Mouse (Mus musculus) liver, embryonic 13.5 days (tissue): ENCODE data around the gene Kcnk1. TPM values are rescaled to one million over a fixed set of nuclear protein-coding genes. Genes with fewer than 3 reads are reported as not detected.

Experiments used
- ATAC-seq: fragments of 200-750 bp; cut with Nextera tagmentation; 2 replicates; pipeline ENCODE4 v1.8.0; 2017; ENCODE audit warnings: low read depth, mild to moderate bottlenecking, moderate number of reproducible peaks, moderate library complexity
- DNase-seq: peaks from one replicate; pipeline ENCODE4 v3.0.0; 2022
- H3K27ac ChIP-seq: fragments of 300-500 bp; sonication (generic); 2 replicates; pipeline ENCODE4 v1.5.1; 2015; ENCODE audit warnings: moderate library complexity, mild to moderate bottlenecking, inconsistent platforms
- H3K27me3 ChIP-seq: fragments of 300-500 bp; sonication (generic); 2 replicates; pipeline ENCODE4 v1.6.1; 2015; ENCODE audit warnings: mild to moderate bottlenecking, inconsistent platforms
- H3K36me3 ChIP-seq: fragments of 300-500 bp; sonication (generic); 2 replicates; pipeline ENCODE4 v1.6.1; 2015; ENCODE audit warnings: mild to moderate bottlenecking, inconsistent platforms
- H3K4me1 ChIP-seq: fragments of 300-500 bp; sonication (generic); replicated peaks from 2 replicates; pipeline ENCODE4 v1.6.1; 2015; ENCODE audit warnings: inconsistent platforms
- H3K4me2 ChIP-seq: fragments of 300-500 bp; sonication (generic); 2 replicates; pipeline ENCODE4 v1.6.1; 2015; ENCODE audit warnings: inconsistent platforms, mild to moderate bottlenecking, moderate library complexity
- H3K4me3 ChIP-seq: fragments of 300-500 bp; sonication (generic); replicated peaks from 2 replicates; pipeline ENCODE4 v1.5.1; 2015; ENCODE audit warnings: mild to moderate bottlenecking, inconsistent platforms
- H3K9ac ChIP-seq: fragments of 300-500 bp; sonication (generic); 2 replicates; pipeline ENCODE4 v1.6.1; 2015; ENCODE audit warnings: mild to moderate bottlenecking, inconsistent platforms
- H3K9me3 ChIP-seq: fragments of 300-500 bp; sonication (generic); replicated peaks from 2 replicates; pipeline ENCODE4 v1.6.1; 2016; ENCODE audit warnings: inconsistent platforms
- WGBS: fragments of 180-500 bp; shearing (Covaris S2); methylation state at CpG from one replicate; pipeline ENCODE4 v1.1.7; 2015; ENCODE audit not compliant: insufficient replicate concordance; 5-methylcytosine and 5-hydroxymethylcytosine counted together
- polyA plus RNA-seq: library from polyadenylated mRNA; unstranded; fragments of >200 nt; fragmentation: Nextera tagmentation; extraction: Ambion mirVana; gene quantifications from 2 replicates; pipeline ENCODE4 v1.2.1, GENCODE M21; 2015

Gene Kcnk1
- polyA plus RNA-seq, 1 experiment from 2014 or later: 0.37 TPM

DNA sequence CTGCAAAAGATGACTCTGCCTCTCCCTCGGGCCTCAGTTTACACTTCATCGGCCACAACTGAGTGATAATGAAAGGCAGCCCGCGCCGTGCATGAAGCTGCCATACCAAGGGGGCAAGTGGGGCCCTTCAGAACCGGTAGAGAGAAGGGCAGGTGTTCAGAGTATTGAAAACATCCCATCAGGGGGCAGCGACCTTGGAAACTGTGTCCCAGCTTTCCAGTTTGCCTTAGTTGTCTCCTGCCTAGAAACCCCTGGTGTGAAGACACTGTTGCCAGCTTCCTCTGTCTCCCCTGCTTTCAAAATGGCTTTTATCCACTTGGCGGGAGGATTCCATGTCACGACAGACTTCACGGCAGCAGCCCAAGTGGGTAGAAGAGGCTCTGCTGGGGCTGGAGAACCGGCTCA, 31.2 kb upstream of the Kcnk1 start:
- WGBS: 11% methylated on average over 11 of the region's 11 CpGs
- no peak overlapping the region for H3K4me2 ChIP-seq
- H3K36me3 ChIP-seq: no peaks in the 10 kb centered on the region
- no peak overlapping the region for H3K9ac ChIP-seq
- ATAC-seq: no peak
- H3K4me3 ChIP-seq: no peak overlapping the region
- H3K27ac ChIP-seq: no peak overlapping the region
- DNase-seq: no peak
- H3K27me3 ChIP-seq: peaks cover 36% of the 10 kb centered on the region
- no peaks in the 10 kb centered on the region for H3K4me1 ChIP-seq
- no peaks in the 10 kb centered on the region for H3K9me3 ChIP-seq

DNA sequence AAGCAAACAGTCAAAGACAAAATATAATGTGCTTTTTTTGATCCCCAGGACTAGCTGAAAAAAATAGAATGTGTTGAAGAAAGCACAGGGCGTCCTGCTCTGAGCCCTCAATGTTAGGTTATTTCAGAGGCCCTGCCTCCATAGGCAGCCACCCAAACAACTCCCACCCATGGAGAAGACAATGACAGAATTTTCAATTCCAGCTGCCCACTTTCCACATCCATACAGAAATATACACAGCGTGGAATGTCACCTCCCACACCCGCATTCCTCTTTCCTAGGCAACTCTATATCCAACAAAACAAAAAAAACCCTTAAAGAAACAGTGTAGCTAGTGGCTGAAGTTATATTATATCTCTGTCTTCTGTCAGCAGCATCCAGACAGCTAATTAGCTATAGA, 23.6 kb upstream of the Kcnk1 start:
- no peak for ATAC-seq
- DNase-seq: no peak
- H3K4me2 ChIP-seq: no peak overlapping the region
- H3K27ac ChIP-seq: no peak overlapping the region
- no peaks in the 10 kb centered on the region for H3K36me3 ChIP-seq
- no peaks in the 10 kb centered on the region for H3K4me1 ChIP-seq
- H3K9me3 ChIP-seq: no peaks in the 10 kb centered on the region
- no peak overlapping the region for H3K9ac ChIP-seq
- H3K4me3 ChIP-seq: no peak overlapping the region
- no peaks in the 10 kb centered on the region; the same call in 1 of the 2 replicates for H3K27me3 ChIP-seq
- 55% methylated on average over 3 of the region's 3 CpGs for WGBS

- no peaks in the 10 kb centered on the region for H3K27me3 ChIP-seq
- H3K9me3 ChIP-seq: no peaks in the 10 kb centered on the region
- H3K9ac ChIP-seq: no peak overlapping the region
- H3K4me3 ChIP-seq: no peak overlapping the region
- WGBS: 77% methylated on average over 4 of the region's 4 CpGs
- no peak overlapping the region for H3K4me2 ChIP-seq
- DNase-seq (no peak), ATAC-seq (no peak)
- no peak overlapping the region for H3K27ac ChIP-seq
- H3K36me3 ChIP-seq: no peaks in the 10 kb centered on the region
- H3K4me1 ChIP-seq: no peaks in the 10 kb centered on the region
Observed at GRCm38 (mm10) chr8:125975981-125976380, 19.0 kb upstream of the Kcnk1 start.

DNA sequence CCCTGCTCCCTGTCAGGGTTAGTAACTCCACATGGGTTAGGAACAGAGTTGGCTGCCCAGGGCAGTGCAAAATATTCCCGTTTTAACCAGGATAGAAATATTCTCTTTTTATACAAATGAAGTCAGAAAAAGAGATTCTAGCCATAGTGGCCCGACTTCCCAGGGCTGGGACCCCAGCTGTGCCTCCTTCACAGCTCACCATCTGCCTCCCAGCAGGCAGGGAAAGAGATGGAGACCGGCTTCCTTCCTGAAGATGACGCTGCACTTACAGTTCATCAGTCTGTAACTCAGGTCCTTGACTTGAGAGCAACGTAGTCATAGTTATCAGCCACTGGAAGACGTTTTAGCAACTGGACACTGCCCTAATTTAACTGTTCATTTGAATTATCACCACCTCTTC, 14.1 kb upstream of the Kcnk1 start:
- WGBS: 15% methylated on average over 6 of the region's 6 CpGs
- no peak overlapping the region for H3K27ac ChIP-seq
- no peaks in the 10 kb centered on the region for H3K9me3 ChIP-seq
- no peaks in the 10 kb centered on the region for H3K27me3 ChIP-seq
- no peaks in the 10 kb centered on the region for H3K36me3 ChIP-seq
- H3K9ac ChIP-seq: no peak overlapping the region
- DNase-seq: no peak
- no peak for ATAC-seq
- H3K4me3 ChIP-seq: no peak overlapping the region
- H3K4me2 ChIP-seq: no peak overlapping the region
- H3K4me1 ChIP-seq: no peaks in the 10 kb centered on the region

- H3K4me1 ChIP-seq: no peaks in the 10 kb centered on the region
- H3K4me3 ChIP-seq: no peak overlapping the region
- H3K9me3 ChIP-seq: no peaks in the 10 kb centered on the region
- H3K27ac ChIP-seq: no peak overlapping the region
- H3K9ac ChIP-seq: no peak overlapping the region
- DNase-seq (no peak), ATAC-seq (no peak)
- H3K36me3 ChIP-seq: no peaks in the 10 kb centered on the region
- no peak overlapping the region for H3K4me2 ChIP-seq
- 27% methylated on average over 3 of the region's 3 CpGs for WGBS
- H3K27me3 ChIP-seq: no peaks in the 10 kb centered on the region
Observed at GRCm38 (mm10) chr8:125983515-125983914, 11.5 kb upstream of the Kcnk1 start.

GRCm38 (mm10) chr8:125984140-125984539, 10.8 kb upstream of the Kcnk1 start:
- Histone ChIP-seq H3K36me3 (no peaks in the 10 kb centered on the region), H3K9ac (no peak overlapping the region), H3K27me3 (no peaks in the 10 kb centered on the region), H3K27ac (no peak overlapping the region), H3K4me2 (no peak overlapping the region), H3K4me1 (no peaks in the 10 kb centered on the region), H3K9me3 (no peaks in the 10 kb centered on the region), H3K4me3 (no peak overlapping the region)
- DNase-seq (no peak), ATAC-seq (no peak)
- whole genome bisulfite sequencing: 69% methylated on average over 4 of the region's 4 CpGs

GRCm38 (mm10) chr8:125985364-125985763, 9.6 kb upstream of the Kcnk1 start:
- H3K4me3 ChIP-seq: no peak overlapping the region
- H3K4me1 ChIP-seq: no peaks in the 10 kb centered on the region
- DNase-seq: no peak
- no peaks in the 10 kb centered on the region for H3K9me3 ChIP-seq
- H3K27ac ChIP-seq: no peak overlapping the region
- H3K4me2 ChIP-seq: no peak overlapping the region
- H3K27me3 ChIP-seq: no peaks in the 10 kb centered on the region
- 79% methylated on average over 2 of the region's 2 CpGs for WGBS
- no peak for ATAC-seq
- H3K36me3 ChIP-seq: no peaks in the 10 kb centered on the region
- no peak overlapping the region for H3K9ac ChIP-seq

- Histone ChIP-seq H3K4me3 (no peak overlapping the region), H3K27ac (no peak overlapping the region), H3K36me3 (no peaks in the 10 kb centered on the region), H3K4me1 (no peaks in the 10 kb centered on the region), H3K27me3 (0 out of 2 replicates have a peak, but pooled peaks cover under 1% of the 10 kb centered on the region), H3K4me2 (no peak overlapping the region), H3K9ac (no peak overlapping the region), H3K9me3 (no peaks in the 10 kb centered on the region)
- DNase-seq: no peak
- 57% methylated on average over 6 of the region's 6 CpGs for WGBS
- ATAC-seq: no peak
Observed at GRCm38 (mm10) chr8:125986999-125987589, 7.9 kb upstream of the Kcnk1 start.

DNA sequence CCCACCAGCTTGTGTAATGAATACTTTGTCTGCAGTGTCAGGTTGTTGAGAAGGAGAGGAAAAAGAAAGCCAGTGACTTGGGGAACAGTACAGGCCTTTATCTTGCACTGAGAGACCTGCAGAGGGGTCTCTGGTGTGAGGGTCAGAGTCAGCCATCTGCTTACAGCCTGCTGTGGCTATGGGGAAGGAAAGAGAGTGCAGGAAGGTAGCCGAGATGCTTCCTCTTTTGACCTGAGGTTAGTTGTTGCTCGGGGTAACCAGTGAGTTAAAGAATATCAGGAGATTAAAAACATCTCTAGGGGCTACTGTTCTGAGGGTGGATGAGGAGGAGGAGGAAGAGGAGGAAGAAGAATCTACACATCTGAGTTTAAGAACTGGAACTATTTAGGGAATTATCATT, 7.0 kb upstream of the Kcnk1 start:
- Histone ChIP-seq H3K4me1 (no peaks in the 10 kb centered on the region), H3K9me3 (no peaks in the 10 kb centered on the region), H3K9ac (no peak overlapping the region), H3K27ac (no peak overlapping the region), H3K36me3 (no peaks in the 10 kb centered on the region), H3K27me3 (peaks cover 10% of the 10 kb centered on the region), H3K4me3 (no peak overlapping the region), H3K4me2 (no peak overlapping the region)
- ATAC-seq (no peak), DNase-seq (no peak)
- WGBS: 17% methylated on average over 2 of the region's 2 CpGs

DNA sequence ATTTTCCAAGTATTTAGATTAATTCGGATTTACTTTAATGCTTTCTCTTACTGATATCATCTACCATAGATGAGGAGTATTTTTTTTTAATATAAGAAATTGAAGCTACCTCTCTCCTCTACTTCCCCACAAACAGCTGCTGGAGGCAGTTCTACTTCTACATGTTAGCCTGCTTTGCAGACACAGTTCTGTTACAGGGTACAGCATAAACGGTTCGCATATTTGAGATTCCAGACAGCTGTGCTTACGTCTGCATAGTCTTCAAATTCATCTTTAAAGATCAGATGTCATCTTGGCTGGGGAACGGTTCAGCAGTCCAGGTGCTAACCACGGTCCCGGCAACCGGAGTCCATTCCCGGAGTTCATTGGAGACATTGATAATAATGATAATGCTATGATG, 1.3 kb upstream of the Kcnk1 start:
- ATAC-seq: no peak
- no peaks in the 10 kb centered on the region for H3K36me3 ChIP-seq
- H3K4me2 ChIP-seq: no peak overlapping the region
- no peaks in the 10 kb centered on the region for H3K9me3 ChIP-seq
- 65% methylated on average over 9 of the region's 9 CpGs for WGBS
- H3K27ac ChIP-seq: no peak overlapping the region
- H3K4me1 ChIP-seq: no peaks in the 10 kb centered on the region
- H3K4me3 ChIP-seq: no peak overlapping the region
- no peak for DNase-seq
- H3K27me3 ChIP-seq: peaks cover 64% of the 10 kb centered on the region
- H3K9ac ChIP-seq: no peak overlapping the region

GRCm38 (mm10) chr8:125996031-125996839, 1.3 kb downstream of the Kcnk1 start:
- Histone ChIP-seq H3K4me2 (no peak overlapping the region), H3K4me3 (no peak overlapping the region), H3K27ac (no peak overlapping the region), H3K9me3 (no peaks in the 10 kb centered on the region), H3K4me1 (no peaks in the 10 kb centered on the region), H3K36me3 (no peaks in the 10 kb centered on the region), H3K27me3 (peaks cover 69% of the 10 kb centered on the region), H3K9ac (no peak overlapping the region)
- ATAC-seq (no peak), DNase-seq (no peak)
- WGBS: 17% methylated on average over 14 of the region's 14 CpGs

DNA sequence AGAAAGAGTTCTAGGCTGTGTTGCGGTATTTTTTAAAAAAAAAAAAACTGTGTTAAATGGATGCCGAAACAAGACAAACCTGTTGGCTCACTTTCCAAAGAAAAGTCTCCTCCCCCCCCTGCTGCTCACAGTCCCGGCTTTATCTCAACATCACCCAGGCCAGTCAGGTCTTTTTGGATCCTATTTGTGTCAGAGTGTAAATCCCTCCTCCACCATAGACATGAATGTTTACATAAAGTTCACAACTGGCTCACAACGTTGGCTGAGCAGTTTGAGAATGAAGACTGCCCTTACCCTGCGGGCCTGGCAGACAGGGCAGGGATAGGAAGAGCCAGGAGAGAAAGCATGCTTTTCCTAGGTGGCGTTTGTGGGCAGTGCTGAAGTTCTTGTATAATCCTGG, 2.0 kb downstream of the Kcnk1 start:
- H3K36me3 ChIP-seq: no peaks in the 10 kb centered on the region
- peaks cover 69% of the 10 kb centered on the region for H3K27me3 ChIP-seq
- no peak overlapping the region for H3K9ac ChIP-seq
- WGBS: 26% methylated on average over 6 of the region's 6 CpGs
- H3K27ac ChIP-seq: no peak overlapping the region
- no peaks in the 10 kb centered on the region for H3K9me3 ChIP-seq
- DNase-seq: no peak
- no peak overlapping the region for H3K4me2 ChIP-seq
- ATAC-seq: no peak
- H3K4me1 ChIP-seq: no peaks in the 10 kb centered on the region
- no peak overlapping the region for H3K4me3 ChIP-seq
